Mouse (Mus musculus): ENCODE results near the gene Gm21943.
"Not testable (repeated sequence)": the region's sequence is repeated elsewhere in the genome, so short reads cannot be mapped to it uniquely, and the experiment has no call there.

Gene Gm21943

DNA sequence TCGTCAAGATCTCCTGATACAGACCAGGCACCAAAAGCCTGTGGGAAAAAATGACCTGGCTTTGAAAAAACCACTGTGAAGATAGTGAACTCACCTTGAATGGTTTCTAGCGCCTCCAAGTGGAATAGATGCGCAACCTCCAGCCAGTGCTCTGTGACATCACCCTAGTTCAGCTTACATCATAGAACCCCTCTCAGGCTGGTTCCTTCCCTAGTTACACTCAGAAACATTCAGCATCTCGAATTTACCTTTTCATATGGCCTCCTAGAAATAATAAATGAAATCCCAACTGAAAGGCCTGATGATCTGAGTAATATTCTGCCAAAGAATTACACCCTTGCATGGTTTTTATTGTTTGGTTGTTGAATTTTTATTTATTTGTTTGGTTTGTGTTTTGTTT lies at the start of gene Gm21943:
Gm21943 (minus strand) TSS at position 101 of the 400 bp plus-strand sequence.
- DNase-seq: not testable (repeated sequence)

Data from liver (tissue).